Mouse (Mus musculus) skeletal muscle tissue, adult 2 months (tissue): ENCODE results near the gene H2al1k.
"Not testable (repeated sequence)": the region's sequence is repeated elsewhere in the genome, so short reads cannot be mapped to it uniquely, and the experiment has no call there.

Source experiments
- DNase-seq: peaks from one replicate; pipeline ENCODE4 v3.0.0-alpha.2; 2012; ENCODE audit warnings: low read depth, low spot score

Gene H2al1k

DNA sequence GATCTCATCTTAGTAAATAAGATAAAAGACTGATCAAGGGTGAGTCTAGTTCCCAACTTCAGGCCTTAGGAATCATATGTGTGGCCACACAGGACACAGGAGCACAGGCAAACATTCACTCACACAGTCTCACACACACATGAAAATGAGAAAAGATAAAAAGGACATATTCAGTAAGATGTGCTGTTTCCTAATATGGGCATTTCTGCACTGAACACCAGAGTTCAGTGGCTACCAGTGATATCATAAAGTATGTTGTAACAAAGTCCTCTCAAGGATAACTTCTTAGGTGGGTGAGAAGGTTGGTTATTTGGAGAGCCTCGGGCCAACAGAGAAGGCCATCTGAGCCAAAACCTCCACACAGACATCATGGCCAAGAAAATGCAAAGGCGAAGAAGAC, at the start of gene H2al1k:
H2al1k (plus strand) TSS at position 301 of the 400 bp plus-strand sequence.
- not testable (repeated sequence) for DNase-seq

DNA sequence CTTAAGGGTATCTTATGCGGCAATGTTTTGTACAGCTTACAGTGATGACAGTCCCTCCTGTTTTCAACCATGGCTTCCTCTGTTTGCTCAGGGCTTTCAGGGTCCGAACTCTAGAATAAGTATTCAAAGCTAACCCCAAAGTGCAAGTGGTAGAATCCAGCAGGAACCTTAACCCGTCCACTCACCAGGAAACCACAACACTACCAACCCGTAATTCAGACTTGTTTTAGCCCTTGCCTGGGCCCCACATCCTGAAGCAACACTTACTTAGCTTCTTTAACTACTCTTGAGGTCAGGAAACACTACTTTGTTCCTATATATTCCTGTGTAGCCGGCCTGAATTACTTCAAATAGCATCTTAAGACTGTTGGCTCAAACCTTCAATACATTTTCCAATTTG, 47.6 kb upstream of the H2al1k start:
- no peak for DNase-seq

DNA sequence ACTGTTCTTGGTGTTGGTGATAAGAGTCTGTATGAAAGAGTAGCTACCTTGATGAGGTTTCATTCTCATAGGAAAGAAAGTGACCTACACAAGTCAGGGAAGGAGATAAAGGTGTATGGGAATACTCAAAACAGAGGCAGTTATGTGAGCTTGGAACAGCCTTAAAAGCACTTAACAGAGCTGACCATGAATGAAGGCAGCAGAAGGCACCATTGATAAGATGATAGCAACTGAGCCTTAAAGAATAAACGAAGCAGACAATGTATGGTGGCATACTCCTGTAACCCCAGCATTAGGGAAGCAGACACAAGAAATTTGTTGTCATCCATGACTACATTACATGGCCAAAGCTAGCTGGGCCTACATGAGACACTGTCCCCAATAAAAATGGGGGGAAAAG, 47.0 kb upstream of the H2al1k start:
- no peak for DNase-seq

DNA sequence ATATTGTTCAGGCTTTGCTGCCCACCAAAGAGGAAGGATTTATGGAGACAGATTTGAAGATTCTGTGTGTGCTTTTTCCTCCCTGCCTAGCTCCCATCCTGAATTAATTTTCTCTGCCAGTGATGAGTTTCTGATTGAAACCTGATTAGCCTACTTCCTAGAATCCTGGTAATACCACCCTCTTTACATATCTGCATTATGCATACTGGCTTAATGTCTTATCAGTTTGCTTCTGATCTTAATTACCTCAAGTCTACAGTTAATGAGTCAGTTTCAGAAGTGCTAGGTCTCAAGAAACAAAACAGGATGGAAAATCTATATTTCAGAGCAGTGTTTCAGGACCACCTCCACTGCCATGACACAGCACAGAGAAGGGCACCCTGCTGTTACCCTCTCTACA, 34.0 kb upstream of the H2al1k start:
- DNase-seq: not testable (repeated sequence)

DNA sequence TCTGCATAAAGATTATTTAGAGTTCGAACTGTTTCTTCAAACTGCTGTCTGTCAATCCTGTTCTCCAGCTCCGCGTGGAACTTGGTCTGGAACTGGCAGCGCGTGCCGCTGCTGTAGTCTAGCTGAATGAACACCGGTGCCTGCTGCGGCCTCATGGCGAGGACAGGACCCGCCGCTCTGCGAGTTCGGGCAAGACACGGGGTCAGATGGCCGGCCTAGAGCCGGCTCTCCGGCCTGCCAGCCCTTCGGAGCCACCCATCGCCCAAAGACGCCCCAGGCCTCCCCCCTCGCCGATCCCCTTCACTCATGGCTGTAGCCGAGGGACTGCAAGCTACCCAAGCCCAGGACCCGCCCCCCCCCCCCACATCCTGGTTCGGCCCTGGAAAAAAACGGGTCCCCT, 22.5 kb upstream of the H2al1k start:
- DNase-seq: not testable (repeated sequence)

DNA sequence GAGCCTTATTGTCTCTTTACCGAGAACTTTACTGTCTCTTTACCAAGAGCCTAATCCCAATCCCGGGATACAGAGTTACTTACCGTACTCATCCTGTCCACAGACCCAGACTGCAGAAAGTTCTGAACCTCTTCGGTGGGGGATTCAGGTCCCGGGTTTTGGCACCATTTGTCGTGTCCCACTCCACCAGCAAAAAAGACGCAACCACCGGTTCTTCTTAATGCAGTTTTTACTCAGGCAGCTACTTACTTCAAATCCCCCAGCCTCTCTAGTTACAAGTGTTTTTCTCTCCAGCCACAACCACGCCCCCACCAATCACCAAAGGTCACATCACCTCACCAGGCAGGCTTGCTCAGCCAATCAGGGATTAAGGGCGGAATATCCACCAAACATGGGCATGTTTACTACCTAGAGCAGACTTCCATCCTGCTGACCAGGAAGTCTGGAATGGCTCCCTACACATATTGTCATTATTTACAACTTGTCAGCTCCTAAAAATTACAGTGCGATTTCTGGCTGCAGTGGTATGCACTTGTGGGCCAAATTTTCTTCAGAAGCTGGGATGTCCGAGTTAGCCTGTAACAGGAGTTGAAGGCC, 18.0 kb upstream of the H2al1k start:
- DNase-seq: peak; percentile 26

DNA sequence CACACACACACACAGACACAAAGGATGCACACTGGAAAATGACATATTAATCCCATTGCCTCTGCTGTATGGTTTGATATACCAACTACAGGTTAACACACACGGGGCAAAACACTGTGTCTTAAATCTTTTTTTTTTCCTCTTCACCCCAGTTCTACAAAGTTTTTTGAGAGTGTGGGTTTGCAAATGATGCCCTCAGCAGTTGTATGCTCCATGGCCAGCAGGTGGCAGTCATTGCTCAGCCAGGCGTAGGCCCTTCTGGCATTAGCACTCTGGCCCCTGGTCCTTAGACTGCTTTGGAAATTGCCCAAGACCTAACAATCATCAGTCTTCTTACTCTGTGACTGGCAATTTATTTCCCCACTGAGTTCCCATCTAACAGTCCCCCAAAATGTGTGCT, 17.4 kb upstream of the H2al1k start:
- DNase-seq: not testable (repeated sequence)

DNA sequence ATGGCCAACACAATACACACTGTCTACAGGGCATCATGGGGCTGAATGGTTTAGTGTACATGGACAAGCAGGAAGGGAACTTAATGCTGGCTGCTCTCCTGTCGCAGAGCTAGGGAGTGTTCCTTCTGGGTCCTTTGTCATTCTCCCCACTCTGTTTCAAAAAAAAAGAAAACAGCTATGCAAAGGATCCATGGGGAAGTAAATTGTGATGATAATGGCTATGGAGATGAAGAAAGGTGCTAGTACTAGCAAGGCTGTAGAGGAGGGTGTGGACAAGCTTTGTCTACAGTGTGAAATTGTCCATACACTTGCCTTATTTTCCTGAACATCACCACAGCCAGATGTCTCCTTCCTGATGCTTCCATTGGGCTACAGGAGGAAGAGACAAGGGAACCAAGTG, 15.4 kb upstream of the H2al1k start:
- not testable (repeated sequence) for DNase-seq

DNA sequence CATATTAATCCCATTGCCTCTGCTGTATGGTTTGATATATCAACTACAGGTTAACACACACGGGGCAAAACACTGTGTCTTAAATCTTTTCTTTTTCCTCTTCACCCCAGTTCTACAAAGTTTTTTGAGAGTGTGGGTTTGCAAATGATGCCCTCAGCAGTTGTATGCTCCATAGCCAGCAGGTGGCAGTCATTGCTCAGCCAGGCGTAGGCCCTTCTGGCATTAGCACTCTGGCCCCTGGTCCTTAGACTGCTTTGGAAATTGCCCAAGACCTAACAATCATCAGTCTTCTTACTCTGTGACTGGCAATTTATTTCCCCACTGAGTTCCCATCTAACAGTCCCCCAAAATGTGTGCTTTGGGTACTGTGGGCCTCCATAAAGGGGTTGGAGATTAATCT, 23.6 kb downstream of the H2al1k start:
- DNase-seq: not testable (repeated sequence)

DNA sequence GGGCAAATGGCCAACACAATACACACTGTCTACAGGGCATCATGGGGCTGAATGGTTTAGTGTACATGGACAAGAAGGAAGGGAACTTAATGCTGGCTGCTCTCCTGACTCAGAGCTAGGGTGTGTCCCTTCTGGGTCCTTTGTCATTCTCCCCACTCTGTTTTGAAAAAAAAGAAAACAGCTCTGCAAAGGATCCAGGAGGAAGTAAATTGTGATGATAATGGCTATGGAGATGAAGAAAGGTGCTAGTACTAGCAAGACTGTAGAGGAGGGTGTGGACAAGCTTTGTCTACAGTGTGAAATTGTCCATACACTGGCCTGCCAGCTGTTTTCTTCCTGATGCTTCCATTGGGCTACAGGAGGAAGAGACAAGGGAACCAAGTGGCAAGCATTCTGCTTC, 25.5 kb downstream of the H2al1k start:
- DNase-seq: not testable (repeated sequence)
